Mouse (Mus musculus) neural tube, embryonic 12.5 days (tissue): ENCODE measurements around the gene Hoxa9. TPM values are rescaled to one million over a fixed set of nuclear protein-coding genes. Genes with fewer than 3 reads are reported as not detected.

Experiments used
- ATAC-seq: fragments of 200-750 bp; cut with Nextera tagmentation; 2 replicates; pipeline ENCODE4 v1.8.0; 2017; ENCODE audit warnings: low read depth, mild to moderate bottlenecking, moderate TSS enrichment, moderate library complexity; ENCODE audit not compliant: low FRiP score
- H3K27ac ChIP-seq: fragments of 300-500 bp; sonication (generic); 2 replicates; pipeline ENCODE4 v1.5.1; 2016
- H3K27me3 ChIP-seq: fragments of 300-500 bp; sonication (generic); replicated peaks from 2 replicates; pipeline ENCODE4 v1.6.1; 2016; ENCODE audit warnings: mild to moderate bottlenecking
- H3K36me3 ChIP-seq: fragments of 300-500 bp; sonication (generic); 2 replicates; pipeline ENCODE4 v1.6.1; 2016; ENCODE audit warnings: mild to moderate bottlenecking
- H3K4me1 ChIP-seq: fragments of 300-500 bp; sonication (generic); 2 replicates; pipeline ENCODE4 v1.6.1; 2016
- H3K4me2 ChIP-seq: fragments of 300-500 bp; sonication (generic); replicated peaks from 2 replicates; pipeline ENCODE4 v1.6.1; 2016; ENCODE audit warnings: mild to moderate bottlenecking
- H3K4me3 ChIP-seq: fragments of 300-500 bp; sonication (generic); 2 replicates; pipeline ENCODE4 v1.5.1; 2016
- H3K9ac ChIP-seq: fragments of 300-500 bp; sonication (generic); 2 replicates; pipeline ENCODE4 v1.6.1; 2016; ENCODE audit warnings: mild to moderate bottlenecking
- H3K9me3 ChIP-seq: fragments of 300-500 bp; sonication (generic); 2 replicates; pipeline ENCODE4 v1.6.1; 2016; ENCODE audit warnings: mild to moderate bottlenecking
- WGBS: fragments of 180-500 bp; shearing (Covaris S2); methylation state at CpG from one replicate; pipeline ENCODE4 v1.1.7; 2016; 5-methylcytosine and 5-hydroxymethylcytosine counted together
- polyA plus RNA-seq: library from polyadenylated mRNA; unstranded; fragments of >200 nt; fragmentation: Nextera tagmentation; extraction: Ambion mirVana; gene quantifications from 2 replicates; pipeline ENCODE4 v1.2.1, GENCODE M21; 2016

Gene Hoxa9
- polyA plus RNA-seq, 1 experiment from 2014 or later: 131 TPM

DNA sequence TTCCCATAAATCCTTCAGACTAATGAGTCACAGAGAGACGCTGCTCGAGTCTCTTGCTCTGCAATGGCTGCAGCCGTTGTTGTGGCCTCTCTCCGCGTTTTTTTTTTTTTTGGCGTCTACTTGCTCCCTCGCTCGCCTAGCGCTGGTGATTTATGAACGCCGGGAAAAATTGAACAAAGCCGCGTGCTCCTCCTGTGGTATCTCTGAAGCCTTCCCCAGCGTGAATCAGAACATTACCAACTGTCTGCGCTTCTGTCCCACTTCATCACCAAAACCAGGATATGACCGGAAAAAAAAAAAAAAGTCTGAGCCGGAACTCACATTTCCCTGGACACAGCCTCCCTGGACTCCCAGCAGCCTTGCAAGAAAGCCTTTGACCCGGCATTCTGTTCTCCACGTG, 45.7 kb downstream of the Hoxa9 start:
- Histone ChIP-seq H3K4me2 (peak overlapping the region; percentile 99), H3K4me1 (peaks cover 99% of the 10 kb centered on the region), H3K4me3 (peak overlapping the region; percentile 13), H3K27ac (peak overlapping the region; percentile 77), H3K9me3 (no peaks in the 10 kb centered on the region), H3K9ac (peak overlapping the region; percentile 39), H3K36me3 (peaks cover 27% of the 10 kb centered on the region), H3K27me3 (no peaks in the 10 kb centered on the region)
- no peak for ATAC-seq
- WGBS: under 1% methylated on average over 19 of the region's 19 CpGs

DNA sequence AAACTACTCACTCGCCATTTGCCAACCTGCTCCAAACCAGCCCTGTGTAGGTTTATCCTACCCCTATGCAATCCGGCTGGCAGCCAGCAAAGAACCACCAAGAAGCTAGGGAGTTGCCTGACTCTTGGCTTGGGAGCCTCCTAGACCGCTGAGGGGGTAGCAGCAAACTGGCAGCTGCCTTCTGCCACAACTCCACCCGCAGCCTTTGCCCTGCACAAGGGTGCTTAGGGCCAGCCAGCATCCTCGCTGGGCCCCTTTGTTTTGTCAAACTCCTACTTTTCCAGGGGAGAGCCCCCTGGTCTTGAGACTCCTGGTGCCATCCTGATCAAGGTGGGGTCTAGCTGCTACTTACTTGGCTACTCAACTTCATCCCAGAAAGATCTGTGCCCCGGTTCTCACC, 46.2 kb downstream of the Hoxa9 start:
- H3K9ac ChIP-seq: peak overlapping the region; percentile 33
- 4% methylated on average over 6 of the region's 6 CpGs for WGBS
- H3K36me3 ChIP-seq: peaks cover 23% of the 10 kb centered on the region
- H3K9me3 ChIP-seq: no peaks in the 10 kb centered on the region
- peaks cover 99% of the 10 kb centered on the region for H3K4me1 ChIP-seq
- H3K27me3 ChIP-seq: no peaks in the 10 kb centered on the region
- H3K4me3 ChIP-seq: peak overlapping the region; percentile 9; the same call in 1 of the 2 replicates
- ATAC-seq: no peak
- peak overlapping the region; percentile 99 for H3K4me2 ChIP-seq
- peak overlapping the region; percentile 77 for H3K27ac ChIP-seq

DNA sequence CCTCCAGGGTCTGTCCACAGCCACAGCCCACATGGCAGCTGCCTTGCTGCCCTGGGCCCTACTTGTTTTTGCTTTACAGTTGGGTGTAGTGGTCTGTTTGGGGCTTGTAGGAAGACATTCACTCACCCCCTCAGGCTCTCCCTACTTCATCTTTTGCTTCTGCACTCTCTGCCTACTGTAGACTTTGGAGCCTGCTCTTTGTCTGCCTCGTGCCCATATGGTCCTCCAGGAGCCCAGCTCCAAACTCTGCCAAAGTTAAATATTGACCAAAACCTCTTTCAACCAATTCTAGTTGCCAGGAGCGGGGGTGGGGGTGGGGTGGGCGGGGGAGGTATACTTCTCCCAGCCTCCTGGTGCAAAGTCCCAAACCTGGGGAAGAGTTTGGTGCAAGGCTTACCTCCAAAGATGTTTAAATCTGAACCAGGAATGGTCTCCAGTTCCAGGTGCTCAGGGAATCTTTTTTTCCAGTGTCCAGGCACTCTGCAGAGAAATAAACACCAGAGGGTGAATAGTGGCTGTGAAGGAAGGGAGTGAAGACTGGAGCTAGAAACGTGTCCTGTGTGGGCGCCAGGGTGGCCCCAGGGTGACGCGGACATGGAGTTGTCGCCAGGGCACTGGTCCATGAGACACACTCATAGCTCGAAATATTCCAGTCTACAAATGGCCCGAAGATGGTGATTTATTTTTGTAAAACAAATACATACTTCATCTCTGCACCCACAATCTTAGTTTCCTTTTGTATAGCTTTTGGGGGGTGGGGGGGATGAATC, 47.4 kb downstream of the Hoxa9 start:
- Histone ChIP-seq H3K4me2 (peak overlapping the region; percentile 99), H3K4me1 (peaks cover 99% of the 10 kb centered on the region), H3K4me3 (no peak overlapping the region), H3K9me3 (no peaks in the 10 kb centered on the region), H3K36me3 (peaks cover 14% of the 10 kb centered on the region), H3K27me3 (no peaks in the 10 kb centered on the region), H3K9ac (peak overlapping the region; percentile 33), H3K27ac (peak overlapping the region; percentile 77)
- no peak for ATAC-seq
- WGBS: 10% methylated on average over 10 of the region's 10 CpGs

DNA sequence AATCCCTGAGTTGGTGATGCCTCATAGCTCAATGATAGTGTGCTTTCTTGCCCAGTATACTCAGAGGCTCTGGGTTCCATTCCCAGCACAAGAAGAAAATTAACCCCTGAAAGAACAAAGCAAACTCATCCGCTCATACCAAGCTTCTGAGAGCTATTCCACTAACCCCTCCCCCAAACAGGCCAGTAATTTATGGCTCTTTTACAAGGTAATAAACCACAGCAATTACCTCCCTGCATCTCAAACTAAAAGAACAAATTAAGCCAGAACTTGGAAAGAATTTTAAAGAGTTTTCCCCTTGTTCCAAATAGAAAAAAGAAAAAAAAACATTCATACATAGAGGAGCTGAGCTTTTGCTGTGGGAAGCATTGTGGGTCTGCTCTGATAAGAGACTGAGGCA, 48.1 kb downstream of the Hoxa9 start:
- WGBS: 21% methylated on average over 1 of the region's 1 CpGs
- ATAC-seq: no peak
- no peaks in the 10 kb centered on the region for H3K9me3 ChIP-seq
- peak overlapping the region; percentile 99 for H3K4me2 ChIP-seq
- H3K27ac ChIP-seq: peak overlapping the region; percentile 77; the same call in 1 of the 2 replicates
- peaks cover 98% of the 10 kb centered on the region for H3K4me1 ChIP-seq
- H3K4me3 ChIP-seq: no peak overlapping the region
- peak overlapping the region; percentile 33; the same call in 1 of the 2 replicates for H3K9ac ChIP-seq
- H3K36me3 ChIP-seq: peaks cover 14% of the 10 kb centered on the region
- H3K27me3 ChIP-seq: no peaks in the 10 kb centered on the region

DNA sequence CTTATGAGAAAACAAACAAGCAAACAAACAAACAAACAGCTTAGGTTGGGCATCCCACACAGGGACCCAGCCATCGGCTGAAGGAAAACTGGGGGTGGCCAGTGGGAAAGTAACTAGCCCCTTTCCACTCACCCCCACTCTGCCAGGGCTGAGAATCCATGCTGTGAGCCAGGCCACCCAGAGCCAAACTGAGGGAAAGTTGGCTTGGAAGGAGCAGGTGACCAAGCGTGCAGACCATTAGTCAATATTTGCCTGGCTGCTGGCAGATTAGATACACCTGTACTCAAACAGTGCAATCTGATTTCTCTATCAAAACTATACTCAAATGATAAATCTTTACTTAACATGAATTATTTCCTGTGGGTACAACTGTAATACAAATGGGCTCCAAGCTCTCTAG, 48.9 kb downstream of the Hoxa9 start:
- Histone ChIP-seq H3K4me2 (peak overlapping the region; percentile 99), H3K4me1 (peaks cover 98% of the 10 kb centered on the region), H3K27ac (no peak overlapping the region), H3K4me3 (no peak overlapping the region), H3K9me3 (no peaks in the 10 kb centered on the region), H3K27me3 (no peaks in the 10 kb centered on the region), H3K9ac (0 out of 2 replicates have a peak overlapping the region, but pooled peaks have one; percentile 4), H3K36me3 (peaks cover 14% of the 10 kb centered on the region)
- WGBS: 16% methylated on average over 2 of the region's 2 CpGs
- ATAC-seq: no peak

DNA sequence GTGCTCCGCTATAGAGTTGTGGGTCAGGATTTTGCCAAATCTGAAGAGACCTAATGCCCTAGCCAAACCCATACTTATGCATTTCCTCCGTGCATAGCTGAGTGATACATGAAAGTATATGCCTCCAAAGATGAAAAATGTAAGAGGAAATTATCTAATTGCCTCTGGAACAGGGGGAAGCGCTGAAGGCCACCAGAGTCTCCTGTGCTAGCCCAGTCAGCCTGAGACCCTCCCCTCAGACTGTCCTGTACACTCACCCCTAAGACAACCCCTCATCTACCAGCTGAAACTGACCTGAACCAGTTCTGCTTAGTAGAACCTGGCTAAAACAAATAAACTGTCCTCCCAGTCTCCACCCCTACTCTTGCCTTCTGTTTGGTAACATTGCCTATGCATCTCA, 50.2 kb downstream of the Hoxa9 start:
- Histone ChIP-seq H3K4me3 (peak overlapping the region; percentile 78), H3K9ac (peak overlapping the region; percentile 93), H3K27me3 (no peaks in the 10 kb centered on the region), H3K27ac (peak overlapping the region; percentile 100), H3K9me3 (no peaks in the 10 kb centered on the region), H3K4me1 (peaks cover 93% of the 10 kb centered on the region), H3K36me3 (peaks cover 14% of the 10 kb centered on the region), H3K4me2 (peak overlapping the region; percentile 99)
- no peak for ATAC-seq
- WGBS: 9% methylated on average over 3 of the region's 3 CpGs

DNA sequence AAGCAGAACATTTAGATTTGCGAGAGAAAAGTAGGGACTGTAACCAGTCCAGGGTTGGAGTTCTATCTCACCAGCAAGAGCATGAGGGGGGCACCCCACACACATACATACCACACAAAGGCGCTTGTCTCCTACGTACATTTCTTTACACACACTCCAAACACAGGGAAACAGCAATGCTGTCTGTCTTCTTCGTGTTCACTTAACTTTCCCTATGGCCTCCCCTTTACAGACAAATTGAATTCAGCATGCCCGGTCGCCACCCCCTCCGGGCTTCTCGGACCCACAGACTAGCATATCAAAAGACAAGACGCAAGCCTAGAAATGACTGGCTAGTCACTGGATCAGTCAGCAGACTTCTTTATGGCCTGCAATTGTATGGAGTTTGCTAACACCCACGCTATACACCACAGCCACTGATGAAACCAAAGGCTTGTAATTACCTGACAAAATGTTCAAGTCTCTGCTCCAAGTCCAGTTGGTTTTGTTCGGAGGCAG, 50.6 kb downstream of the Hoxa9 start:
- Histone ChIP-seq H3K27ac (peak overlapping the region; percentile 100), H3K36me3 (peaks cover 14% of the 10 kb centered on the region), H3K4me3 (peak overlapping the region; percentile 78), H3K9ac (peak overlapping the region; percentile 93), H3K27me3 (no peaks in the 10 kb centered on the region), H3K9me3 (no peaks in the 10 kb centered on the region), H3K4me2 (peak overlapping the region; percentile 99), H3K4me1 (peaks cover 92% of the 10 kb centered on the region)
- WGBS: 3% methylated on average over 11 of the region's 11 CpGs
- ATAC-seq: no peak

DNA sequence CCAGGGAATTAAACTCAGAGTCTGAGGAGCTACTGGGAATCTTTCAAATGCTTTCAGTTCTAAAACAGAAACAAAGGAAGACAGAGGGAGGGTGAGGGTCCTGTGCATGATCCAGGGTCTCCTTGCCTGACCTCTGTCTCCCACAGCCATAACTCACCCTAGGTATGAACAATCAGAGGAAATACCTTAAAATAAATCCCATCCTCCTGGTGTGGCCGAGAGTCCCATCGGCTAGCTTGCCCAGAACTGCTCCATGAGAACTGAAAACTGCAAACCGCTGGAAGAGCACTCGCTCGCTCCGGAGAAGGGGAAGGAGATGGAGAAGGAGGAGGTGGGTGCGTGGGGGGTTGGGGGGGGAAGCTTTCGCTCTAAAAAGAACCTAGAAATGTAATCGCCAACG, 51.2 kb downstream of the Hoxa9 start:
- Histone ChIP-seq H3K36me3 (peaks cover 14% of the 10 kb centered on the region), H3K9ac (peak overlapping the region; percentile 93), H3K4me3 (peak overlapping the region; percentile 78), H3K4me2 (peak overlapping the region; percentile 99), H3K9me3 (no peaks in the 10 kb centered on the region), H3K27me3 (no peaks in the 10 kb centered on the region), H3K4me1 (peaks cover 91% of the 10 kb centered on the region), H3K27ac (peak overlapping the region; percentile 100)
- no peak for ATAC-seq
- WGBS: 2% methylated on average over 10 of the region's 10 CpGs

DNA sequence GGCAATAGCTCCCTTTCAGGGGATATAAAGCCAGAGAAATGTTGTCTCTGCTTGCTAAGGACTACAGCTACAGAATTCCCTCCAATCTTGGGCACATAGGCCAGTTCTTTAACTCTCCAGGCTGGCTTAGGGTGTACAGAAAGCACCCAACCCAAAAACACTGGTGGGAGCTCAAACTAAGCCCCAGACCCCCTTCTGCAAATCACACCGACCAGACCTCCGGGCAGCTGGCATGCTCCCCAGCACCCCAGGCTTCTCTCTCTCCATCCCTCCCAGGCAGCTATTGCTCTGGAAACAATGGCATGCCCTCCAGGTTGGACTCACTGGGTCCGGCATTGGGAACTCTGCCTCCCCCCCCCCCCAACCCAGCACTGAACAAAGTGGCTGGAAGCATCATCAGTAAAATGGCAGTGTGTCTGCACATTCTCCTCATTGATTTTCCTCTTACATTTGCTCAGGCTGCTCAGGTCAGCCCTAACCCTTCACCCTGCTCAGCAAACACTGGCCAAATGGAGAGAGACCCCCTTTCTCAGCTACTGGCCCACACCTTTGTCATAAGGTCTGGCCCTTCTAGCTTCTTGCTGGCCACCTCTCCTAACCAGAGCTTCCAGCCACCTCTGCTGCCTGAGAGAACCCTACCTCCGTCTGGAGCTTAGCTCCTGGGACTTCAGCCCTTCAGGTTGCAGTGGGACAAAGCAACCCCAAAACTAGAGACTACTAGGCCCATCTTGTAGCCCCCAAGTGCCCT, 51.8 kb downstream of the Hoxa9 start:
- peak overlapping the region; percentile 99 for H3K4me2 ChIP-seq
- WGBS: under 1% methylated on average over 4 of the region's 4 CpGs
- peaks cover 14% of the 10 kb centered on the region for H3K36me3 ChIP-seq
- peaks cover 88% of the 10 kb centered on the region for H3K4me1 ChIP-seq
- peak overlapping the region; percentile 100 for H3K27ac ChIP-seq
- no peaks in the 10 kb centered on the region for H3K27me3 ChIP-seq
- peak overlapping the region; percentile 93 for H3K9ac ChIP-seq
- peak overlapping the region; percentile 78 for H3K4me3 ChIP-seq
- H3K9me3 ChIP-seq: no peaks in the 10 kb centered on the region
- ATAC-seq: no peak

DNA sequence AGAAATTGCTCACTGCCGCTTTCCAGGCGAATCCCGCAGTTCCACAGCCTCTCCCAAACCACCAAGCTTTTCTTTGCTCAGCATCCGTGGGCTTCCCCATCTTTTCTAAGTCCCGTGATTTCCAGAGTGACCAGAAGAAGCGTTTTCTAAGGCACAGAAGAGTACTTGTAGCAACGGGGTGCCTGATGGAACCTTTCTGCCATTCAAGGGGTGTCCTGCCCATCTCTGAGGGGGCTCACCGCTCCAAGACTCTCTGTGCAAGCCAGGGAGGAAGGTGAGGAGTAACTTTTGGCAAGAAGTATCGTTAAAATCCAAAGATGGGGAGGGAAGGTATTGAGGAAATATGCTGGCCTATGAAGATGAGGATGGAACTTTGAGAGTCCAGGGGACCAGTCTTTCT, 53.1 kb downstream of the Hoxa9 start:
- peak overlapping the region; percentile 93 for H3K9ac ChIP-seq
- no peaks in the 10 kb centered on the region for H3K9me3 ChIP-seq
- peaks cover 85% of the 10 kb centered on the region for H3K4me1 ChIP-seq
- peak overlapping the region; percentile 78 for H3K4me3 ChIP-seq
- H3K4me2 ChIP-seq: peak overlapping the region; percentile 99
- H3K36me3 ChIP-seq: peaks cover 14% of the 10 kb centered on the region
- peak overlapping the region; percentile 100 for H3K27ac ChIP-seq
- WGBS: 3% methylated on average over 9 of the region's 9 CpGs
- ATAC-seq: no peak
- H3K27me3 ChIP-seq: no peaks in the 10 kb centered on the region

DNA sequence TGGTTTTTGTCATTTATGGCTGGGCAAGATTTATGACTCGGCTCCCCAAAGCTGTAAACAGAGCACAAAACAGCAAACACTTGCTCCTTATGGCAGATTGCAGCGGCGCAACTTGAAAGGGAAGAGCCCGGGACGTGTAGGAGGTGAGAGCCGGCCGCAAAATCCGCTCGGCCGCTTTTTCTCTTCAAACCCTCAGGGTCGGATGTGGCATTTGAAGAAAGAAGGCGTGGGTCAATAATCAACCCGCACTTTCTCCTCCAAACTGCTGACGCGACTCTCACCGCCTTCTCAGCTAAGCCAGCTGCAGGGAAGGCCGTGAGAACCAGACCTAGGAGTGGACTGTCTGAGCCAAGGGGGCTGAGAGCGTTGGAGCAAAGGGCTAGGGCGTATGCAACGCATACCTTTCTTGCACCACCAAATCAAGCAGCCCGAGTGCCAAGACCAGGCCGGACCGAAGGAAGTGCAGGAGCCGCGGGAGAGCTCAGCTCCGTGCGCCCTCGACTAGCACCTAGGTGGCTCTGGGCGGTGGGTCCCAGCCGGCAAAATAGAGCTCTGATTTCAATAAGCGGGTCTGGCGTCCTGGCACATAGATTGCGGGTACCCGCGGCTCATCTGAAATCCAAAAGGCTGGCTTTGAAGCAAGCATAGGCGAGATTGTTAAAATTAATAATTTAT, 53.7 kb downstream of the Hoxa9 start, which contains the start of gene 5730596B20Rik:
5730596B20Rik (plus strand) TSS at position 438 of the 675 bp plus-strand sequence.
- H3K9me3 ChIP-seq: no peaks in the 10 kb centered on the region
- peak within 1 kb of the TSS; percentile 93 for H3K9ac ChIP-seq
- H3K27ac ChIP-seq: peak within 1 kb of the TSS; percentile 100
- H3K4me3 ChIP-seq: peak within 1 kb of the TSS; percentile 78
- no peaks in the 10 kb centered on the region for H3K27me3 ChIP-seq
- H3K36me3 ChIP-seq: peaks cover 15% of the 10 kb centered on the region
- WGBS: under 1% methylated on average over 36 of the region's 36 CpGs
- ATAC-seq: peak; percentile 38
- H3K4me1 ChIP-seq: peaks cover 83% of the 10 kb centered on the region
- H3K4me2 ChIP-seq: peak within 1 kb of the TSS; percentile 99
